ENCODE assay signal across 20 mouse cellular contexts in the genomic region with DNA sequence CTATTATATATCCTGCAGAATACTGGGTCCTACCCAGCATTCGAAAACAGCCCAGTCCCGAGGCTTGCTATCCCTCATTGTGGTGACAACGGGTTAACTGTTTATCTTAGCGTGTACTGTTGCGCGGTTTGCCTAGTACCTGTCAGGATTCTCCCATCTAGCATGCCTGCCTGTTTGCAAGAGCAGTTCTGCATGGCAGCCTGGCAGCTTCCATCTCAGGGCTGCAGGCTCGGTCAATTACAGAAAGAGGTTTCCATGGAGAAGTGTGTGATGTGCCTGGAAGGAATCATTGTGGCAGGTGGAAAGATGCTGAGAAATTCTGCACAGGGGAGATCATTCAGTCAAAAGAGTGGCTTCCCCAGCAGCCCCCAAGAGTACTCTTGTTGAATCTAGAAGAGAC. TPM values are rescaled to one million over a fixed set of nuclear protein-coding genes. Genes with fewer than 3 reads are reported as not detected.
DNase-seq lines count a peak whose midpoint lies in the region; ATAC-seq lines count a peak whose summit lies in the region.
"Had no signal": no experiment of that assay in that cellular context is flagged by ENCODE, and none has a peak within 500 bp of the region (broad histone marks: within the 10 kb centered on the region; RNA-seq: fewer than 3 reads in every experiment).

No protein-coding gene starts in this region.

- H3K4me2 ChIP-seq in forebrain, embryonic 16.5 days (ENCODE audit: low read length): no peak overlapping the region
- H3K4me2 ChIP-seq in midbrain, embryonic 13.5 days (replicated peaks): no peak overlapping the region; the same call in 1 of the 2 replicates
- H3K4me2 ChIP-seq: heart, embryonic 11.5 days; liver, embryonic 12.5 days; stomach, embryonic 15.5 days had no signal

- DNase-seq in right cerebral cortex, postnatal 10 days (ENCODE audit: low spot score in 2 of 2): peak; percentile 25 to 32
- no peak for DNase-seq in right cerebral cortex, postnatal 14 days
- DNase-seq in kidney, postnatal 36 days: no peak
- DNase-seq in gastrocnemius, postnatal 25 days: no peak
- no peak for DNase-seq in kidney, adult 11 months
- DNase-seq: adrenal gland, postnatal 14 days; cerebellum, postnatal 36 days; gastrocnemius, adult 2 months; heart, postnatal 36 days; spleen, adult 18-20 months; thymus, postnatal 25 days had no signal

- H3K36me3 ChIP-seq in forebrain, embryonic 16.5 days (ENCODE audit: control insufficient read depth, insufficient read depth): no peaks in the 10 kb centered on the region
- H3K36me3 ChIP-seq in midbrain, embryonic 13.5 days: no peaks in the 10 kb centered on the region
- H3K36me3 ChIP-seq: limb, embryonic 10.5 days; liver, embryonic 12.5 days; stomach, embryonic 15.5 days had no signal

- peak overlapping the region; percentile 26 for H3K27ac ChIP-seq in forebrain, embryonic 16.5 days (ENCODE audit: low read length)
- peak overlapping the region; percentile 82 for H3K27ac ChIP-seq in midbrain, embryonic 13.5 days
- H3K27ac ChIP-seq: gastrocnemius, adult 2 months; limb, embryonic 10.5 days; liver, embryonic 12.5 days; stomach, embryonic 15.5 days had no signal

- H3K9ac ChIP-seq in forebrain, embryonic 16.5 days (replicated peaks; ENCODE audit: low read depth, low read length): no peak overlapping the region
- H3K9ac ChIP-seq in midbrain, embryonic 13.5 days (replicated peaks): no peak overlapping the region
- H3K9ac ChIP-seq: liver, embryonic 12.5 days; stomach, embryonic 15.5 days had no signal

- no peaks in the 10 kb centered on the region for H3K27me3 ChIP-seq in forebrain, embryonic 16.5 days (replicated peaks; ENCODE audit: control insufficient read depth, insufficient read depth, low read length)
- no peaks in the 10 kb centered on the region for H3K27me3 ChIP-seq in midbrain, embryonic 13.5 days
- H3K27me3 ChIP-seq: liver, embryonic 12.5 days had no signal

- H3K4me1 ChIP-seq in forebrain, embryonic 16.5 days (replicated peaks; ENCODE audit: control insufficient read depth, insufficient read depth, low read length): peaks cover 12% of the 10 kb centered on the region
- H3K4me1 ChIP-seq in midbrain, embryonic 13.5 days (replicated peaks): peaks cover 33% of the 10 kb centered on the region
- H3K4me1 ChIP-seq: liver, embryonic 12.5 days; stomach, embryonic 15.5 days had no signal

- ATAC-seq in forebrain, embryonic 16.5 days: peak; percentile 52
- ATAC-seq in midbrain, embryonic 13.5 days: peak; percentile 70
- ATAC-seq: CD4-positive, CD25-positive, alpha-beta regulatory T cell, adult 4 months; intestine, postnatal 0 days; liver, embryonic 12.5 days; lung, postnatal 0 days had no signal

- H3K9me3 ChIP-seq in forebrain, embryonic 16.5 days (ENCODE audit: control insufficient read depth, low read length): no peaks in the 10 kb centered on the region
- no peaks in the 10 kb centered on the region for H3K9me3 ChIP-seq in midbrain, embryonic 13.5 days
- H3K9me3 ChIP-seq: limb, embryonic 10.5 days; liver, embryonic 12.5 days; stomach, embryonic 15.5 days had no signal

- no peak overlapping the region for H3K4me3 ChIP-seq in forebrain, embryonic 16.5 days (replicated peaks; ENCODE audit: low read length)
- no peak overlapping the region for H3K4me3 ChIP-seq in midbrain, embryonic 13.5 days (replicated peaks)
- H3K4me3 ChIP-seq: gastrocnemius, adult 2 months; limb, embryonic 10.5 days; liver, embryonic 12.5 days; stomach, embryonic 15.5 days had no signal

- 68% methylated on average over 7 of the region's 7 CpGs for WGBS in forebrain, embryonic 16.5 days
- 57% methylated on average over 7 of the region's 7 CpGs for WGBS in midbrain, embryonic 13.5 days

RNA-seq across cellular contexts. Expression of gene Id4, which starts 16.0 kb away (rescaled TPM):
- polyA plus RNA-seq in forebrain, embryonic 16.5 days (2015; fragmentation: Nextera tagmentation; extraction: Ambion mirVana): 72.7 and 77.9 TPM in 2 replicates
- polyA plus RNA-seq in midbrain, embryonic 13.5 days (2015; fragmentation: Nextera tagmentation; extraction: Ambion mirVana): 124 and 162 TPM in 2 replicates
- total RNA-seq in gastrocnemius, postnatal 25 days (2021): 1 to 10 TPM in 1 of 2 experiments, under 1 TPM in 1; 0.77 to 1.4 TPM
- polyA plus RNA-seq: CD4-positive, CD25-positive, alpha-beta regulatory T cell, adult 4 months had no signal

Comparison
In these comparisons a context has a peak if more than half of its experiments do, and no peak if none do; other contexts are left out.
1. DNase-seq: peak in right cerebral cortex, postnatal 10 days (2 of 2); none in right cerebral cortex, postnatal 14 days (single experiment), kidney, postnatal 36 days (0 of 2), gastrocnemius, postnatal 25 days (single experiment) and kidney, adult 11 months (single experiment).